Mouse (Mus musculus) thymus, postnatal 0 days (tissue): Measurements from ENCODE around the gene Olfr283. TPM values are rescaled to one million over a fixed set of nuclear protein-coding genes. Genes with fewer than 3 reads are reported as not detected.
"Not testable (repeated sequence)": the region's sequence is repeated elsewhere in the genome, so short reads cannot be mapped to it uniquely, and the experiment has no call there.

Experiments used
- DNase-seq: peaks from one replicate; pipeline ENCODE4 v3.0.0-alpha.2; 2015; ENCODE audit warnings: low spot score
- polyA plus RNA-seq: library from polyadenylated mRNA; unstranded; fragments of >200 nt; fragmentation: Nextera tagmentation; extraction: Ambion mirVana; gene quantifications from 2 replicates; pipeline ENCODE4 v1.2.1, GENCODE M21; 2015

Olfr283 gene
- polyA plus RNA-seq, result not detected in 2 replicates

DNA sequence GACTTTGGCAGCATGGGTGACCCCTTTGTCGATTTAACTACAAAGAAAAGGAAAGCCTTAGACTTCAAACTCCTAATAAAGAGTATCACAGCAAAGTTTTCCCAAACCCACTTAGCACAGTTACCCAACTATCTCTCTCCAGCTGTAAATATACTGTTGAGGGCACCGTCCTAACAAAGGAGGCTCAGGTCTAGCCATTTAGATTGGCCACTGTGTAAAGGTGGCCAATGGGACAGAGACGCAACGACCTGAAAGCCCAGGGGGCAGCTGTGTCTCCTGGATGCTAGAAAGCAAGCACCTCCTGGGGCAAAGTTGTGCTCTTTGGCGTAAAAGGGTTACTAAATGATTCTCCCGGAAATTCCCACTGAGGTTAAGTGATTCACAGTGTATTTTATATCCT lies at the start of gene Olfr283:
TSS of gene Olfr283 (minus strand) at position 101 of the 400 bp plus-strand sequence.
- no peak for DNase-seq

DNA sequence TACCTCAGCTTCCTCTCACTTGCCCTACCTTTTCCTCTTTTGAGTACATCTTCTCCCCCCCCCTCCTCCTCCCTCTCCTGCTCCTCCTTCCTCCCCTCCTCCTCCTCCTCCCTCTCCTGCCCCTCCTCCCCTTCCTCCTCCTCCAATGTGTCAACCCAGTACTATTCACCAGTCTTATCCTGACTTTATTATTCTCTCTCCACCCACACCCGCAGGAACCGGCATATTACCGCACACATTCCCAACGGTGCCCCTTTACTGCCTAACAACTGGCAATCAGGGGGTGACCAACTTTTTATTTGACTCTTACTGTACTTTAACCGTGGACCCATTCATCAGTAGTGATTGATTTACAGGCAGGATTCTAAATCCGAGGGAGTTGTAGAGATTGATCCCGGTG lies 44.4 kb upstream of the Olfr283 start:
- DNase-seq, result no peak

DNA sequence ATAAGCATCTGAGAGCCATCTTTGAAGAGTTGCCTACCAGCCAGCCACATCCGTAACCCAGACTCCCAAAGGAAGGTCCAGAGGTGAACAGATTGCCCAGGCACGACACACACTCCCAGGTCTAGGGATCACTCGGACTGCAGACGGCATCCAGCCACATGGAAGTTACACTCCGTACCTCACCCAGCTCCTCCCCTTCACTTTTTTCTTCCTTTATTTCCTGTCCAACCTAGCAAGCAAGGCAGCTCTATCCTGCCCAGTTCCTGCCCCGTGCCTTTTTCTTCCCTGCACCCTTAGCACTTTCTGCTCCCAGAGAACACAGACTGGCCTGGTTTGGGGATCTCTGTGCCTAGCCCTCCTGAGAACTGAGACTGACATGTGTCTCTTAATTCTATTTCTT lies 44.0 kb upstream of the Olfr283 start:
- DNase-seq, result no peak

DNA sequence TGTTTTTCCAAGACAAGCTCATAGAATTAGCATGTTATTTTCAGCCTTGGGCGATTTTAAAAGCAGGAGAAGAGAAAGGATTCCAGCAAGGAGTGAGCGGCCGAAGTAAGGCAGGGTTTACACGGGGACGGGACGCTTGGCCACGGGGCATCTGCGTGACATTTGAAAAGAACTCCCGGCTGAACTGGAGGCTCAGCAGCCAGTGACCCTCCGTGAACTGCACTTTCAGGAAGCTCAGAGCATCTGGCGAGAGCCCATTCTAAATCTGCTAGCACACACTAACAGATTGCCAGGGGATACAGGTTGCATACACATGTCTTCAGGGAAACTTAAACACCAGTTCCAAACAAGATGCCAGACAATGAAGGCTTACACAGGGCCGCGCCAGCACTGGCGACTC lies 43.6 kb upstream of the Olfr283 start:
- DNase-seq, result no peak

- DNase-seq, result no peak
Measured at GRCm38 (mm10) chr15:98420897-98421296, 40.2 kb upstream of the Olfr283 start.

- DNase-seq, result no peak
Measured at GRCm38 (mm10) chr15:98418096-98418495, 37.4 kb upstream of the Olfr283 start.

GRCm38 (mm10) chr15:98417285-98417684 lies 36.5 kb upstream of the Olfr283 start:
- peak; percentile 39 for DNase-seq

GRCm38 (mm10) chr15:98416802-98417201 lies 36.1 kb upstream of the Olfr283 start:
- DNase-seq, result not testable (repeated sequence)

DNA sequence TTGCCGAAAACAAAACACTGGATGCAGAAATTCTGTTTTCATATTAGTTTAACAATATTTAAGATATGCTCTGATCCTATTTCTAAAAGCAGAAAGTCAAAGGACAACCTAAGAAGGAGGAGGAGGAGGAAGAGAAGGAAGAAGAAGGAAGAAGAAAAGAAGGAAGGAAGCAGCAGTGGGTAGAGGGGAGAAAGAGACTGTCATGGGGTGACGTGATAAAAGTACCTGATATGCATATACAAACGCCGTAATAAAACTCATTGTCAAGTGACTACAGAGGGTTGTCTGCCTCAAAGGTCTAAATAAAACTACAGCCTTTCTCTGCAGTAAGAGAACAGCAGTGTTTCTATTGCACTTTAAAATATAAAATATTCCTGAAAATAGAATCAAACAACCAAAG lies 35.2 kb upstream of the Olfr283 start:
- no peak for DNase-seq

- no peak for DNase-seq
Measured at GRCm38 (mm10) chr15:98410249-98410648, 29.5 kb upstream of the Olfr283 start.

GRCm38 (mm10) chr15:98409635-98410034 lies 28.9 kb upstream of the Olfr283 start:
- DNase-seq, result no peak

GRCm38 (mm10) chr15:98408406-98409060 lies 27.8 kb upstream of the Olfr283 start:
- DNase-seq, result no peak

DNA sequence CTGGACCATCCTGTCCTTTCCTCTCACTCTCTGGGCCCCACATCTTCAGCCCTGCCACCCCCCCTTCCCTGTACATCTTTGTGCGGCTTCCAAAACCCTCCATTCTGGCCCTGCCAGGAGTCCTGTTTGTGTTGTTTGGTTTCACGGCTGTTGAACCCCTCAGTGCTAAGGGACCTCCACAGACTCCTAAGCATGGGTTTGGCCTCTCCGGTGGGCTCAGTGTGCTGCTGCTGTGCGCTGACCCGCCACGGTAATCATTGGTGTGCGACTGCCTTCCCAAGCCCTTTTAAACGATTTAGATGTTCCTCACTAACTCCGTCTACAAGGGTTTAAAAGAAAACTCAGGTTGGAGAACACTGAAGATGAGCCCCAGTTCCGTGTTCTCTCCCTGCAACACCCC lies 21.6 kb upstream of the Olfr283 start:
- no peak for DNase-seq

DNA sequence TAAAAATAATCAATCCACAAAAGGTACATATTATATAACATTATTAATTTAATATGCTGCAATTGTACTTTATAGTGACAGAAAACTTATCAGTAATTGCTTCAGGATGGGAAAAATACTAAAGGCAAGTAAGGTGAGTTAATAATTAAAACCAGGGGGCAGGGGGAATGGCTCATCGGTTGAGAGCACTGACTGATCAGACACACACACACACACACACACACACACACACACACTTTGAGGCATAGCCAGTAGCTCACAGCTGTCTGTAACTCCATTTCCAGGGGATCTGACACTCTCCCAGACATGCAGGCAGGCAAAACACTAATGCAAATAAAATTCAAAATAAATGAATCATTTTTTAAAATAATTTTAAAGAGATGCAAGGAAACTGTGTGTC lies 16.4 kb upstream of the Olfr283 start:
- no peak for DNase-seq

- DNase-seq, result no peak
Measured at GRCm38 (mm10) chr15:98391903-98392187, 11.1 kb upstream of the Olfr283 start.

- DNase-seq, result no peak
Measured at GRCm38 (mm10) chr15:98391081-98391902, 10.5 kb upstream of the Olfr283 start.

GRCm38 (mm10) chr15:98389796-98390195 lies 9.1 kb upstream of the Olfr283 start:
- DNase-seq, result peak; percentile 68

- no peak for DNase-seq
Measured at GRCm38 (mm10) chr15:98387621-98388020, 6.9 kb upstream of the Olfr283 start.

- DNase-seq, result no peak
Measured at GRCm38 (mm10) chr15:98378209-98378608, 2.5 kb downstream of the Olfr283 start.

DNA sequence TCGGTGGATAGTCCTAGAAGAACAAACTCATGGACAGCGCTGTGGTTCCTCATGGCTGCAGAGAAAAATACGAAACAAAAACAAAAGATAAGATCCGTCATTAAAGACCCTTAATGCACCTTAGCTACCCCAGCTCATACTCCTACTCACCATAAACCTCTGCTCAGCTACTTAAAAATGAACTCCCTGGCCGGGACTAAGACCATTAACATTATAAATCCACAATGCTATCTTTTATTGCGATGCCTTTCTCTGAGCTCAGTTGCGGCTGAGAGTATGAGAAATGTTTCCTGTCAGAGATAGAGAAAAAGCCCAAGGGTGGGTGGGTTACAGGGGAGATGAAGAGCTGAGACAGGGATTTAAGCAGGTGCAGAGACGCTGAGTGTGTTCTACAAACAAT lies 39.9 kb downstream of the Olfr283 start, which contains the start of gene Olfr284:
TSS of gene Olfr284 (minus strand) at position 101 of the 400 bp plus-strand sequence.
- no peak for DNase-seq
